Comparison of ENCODE assay signal across 9 mouse cellular contexts in genomic region chr13:83608851-83609516, GRCm38 (mm10).
DNase-seq lines count a peak whose midpoint lies in the region; ATAC-seq lines count a peak whose summit lies in the region.
"Had no signal": no experiment of that assay in that cellular context is flagged by ENCODE, and none has a peak within 500 bp of the region (broad histone marks: within the 10 kb centered on the region; RNA-seq: fewer than 3 reads in every experiment).

No protein-coding gene starts in this region.

- WGBS in midbrain, embryonic 13.5 days: 57% methylated on average over 3 of the region's 3 CpGs

- no peak overlapping the region for H3K4me3 ChIP-seq in midbrain, embryonic 13.5 days (replicated peaks)
- H3K4me3 ChIP-seq: neural tube, embryonic 12.5 days had no signal

- ATAC-seq in activated CD4-positive, CD25-positive, alpha-beta regulatory T cell, adult 4 months: peak; percentile 68
- no peak for ATAC-seq in midbrain, embryonic 13.5 days

- H3K9me3 ChIP-seq in midbrain, embryonic 13.5 days: no peaks in the 10 kb centered on the region
- H3K9me3 ChIP-seq: neural tube, embryonic 12.5 days had no signal

- peaks cover 20% of the 10 kb centered on the region for H3K4me1 ChIP-seq in midbrain, embryonic 13.5 days (replicated peaks)

- H3K4me2 ChIP-seq in midbrain, embryonic 13.5 days (replicated peaks): no peak overlapping the region
- H3K4me2 ChIP-seq: neural tube, embryonic 12.5 days had no signal

- no peaks in the 10 kb centered on the region for H3K27me3 ChIP-seq in midbrain, embryonic 13.5 days
- H3K27me3 ChIP-seq: neural tube, embryonic 12.5 days had no signal

- no peak overlapping the region for H3K27ac ChIP-seq in midbrain, embryonic 13.5 days
- H3K27ac ChIP-seq: neural tube, embryonic 12.5 days had no signal

- H3K36me3 ChIP-seq in midbrain, embryonic 13.5 days: no peaks in the 10 kb centered on the region
- H3K36me3 ChIP-seq: neural tube, embryonic 12.5 days had no signal

- peak; percentile 66 for DNase-seq in layer of hippocampus, adult 9-11 months
- no peak for DNase-seq in layer of hippocampus, postnatal 25 days (ENCODE audit: extremely low spot score in 1 of 2, low spot score in 1 of 2)
- DNase-seq in CD4-positive helper T cell, adult 2 months (ENCODE audit: low read depth, low spot score): peak; percentile 62
- DNase-seq in monocyte, adult 2 months (ENCODE audit: low read depth in 1 of 2, low spot score in 2 of 2): peak; percentile 56 to 61
- DNase-seq in frontal cortex, postnatal 14 days (ENCODE audit: low spot score in 2 of 2): no peak
- DNase-seq in urinary bladder, adult 2 months (ENCODE audit: low spot score): no peak

- H3K9ac ChIP-seq in midbrain, embryonic 13.5 days (replicated peaks): no peak overlapping the region
- H3K9ac ChIP-seq: neural tube, embryonic 12.5 days had no signal

Comparison
In these comparisons a context has a peak if more than half of its experiments do, and no peak if none do; other contexts are left out.
1. DNase-seq: peak in layer of hippocampus, adult 9-11 months (single experiment), CD4-positive helper T cell, adult 2 months (single experiment) and monocyte, adult 2 months (2 of 2); none in layer of hippocampus, postnatal 25 days (0 of 2), frontal cortex, postnatal 14 days (0 of 2) and urinary bladder, adult 2 months (single experiment).